Mouse (Mus musculus) thymus, adult 2 months (tissue): ENCODE measurements around the gene H2-Aa.

ENCODE experiments used
- CTCF ChIP-seq: fragments of 200-500 bp; IDR thresholded peaks from 2 replicates; pipeline ENCODE4 v1.5.1; 2012; ENCODE audit warnings: mild to moderate bottlenecking, control low read depth, low read length, moderate library complexity, borderline replicate concordance; ENCODE audit not compliant: control insufficient read depth, poor library complexity, insufficient read depth; ENCODE audit errors: extremely low read depth
- POLR2A ChIP-seq: fragments of 200-500 bp; IDR thresholded peaks from 2 replicates; pipeline ENCODE4 v1.6.1; 2012; ENCODE audit warnings: mild to moderate bottlenecking, low read length, control low read depth, moderate library complexity; ENCODE audit not compliant: control insufficient read depth, poor library complexity, insufficient read depth; ENCODE audit errors: extremely low read depth

- TF ChIP-seq POLR2A, result no peak
- no peak for TF ChIP-seq CTCF
Observed at GRCm38 (mm10) chr17:34329807-34330206, 42.2 kb upstream of the H2-Aa start.
